Mouse (Mus musculus) myocyte (in vitro differentiated cells): ENCODE results near the gene Cntfr. TPM values are rescaled to one million over a fixed set of nuclear protein-coding genes. Genes with fewer than 3 reads are reported as not detected.
A peak's percentile ranks its signal among the peaks of the same experiment; 100 is the strongest.

ENCODE experiments used
- H3K27me3 ChIP-seq: one replicate; pipeline ENCODE4 v1.6.1; 2011; ENCODE audit not compliant: control insufficient read depth, insufficient read depth, insufficient read length
- H3K36me3 ChIP-seq: one replicate; pipeline ENCODE4 v1.6.1; 2011; ENCODE audit not compliant: control insufficient read depth, insufficient read depth
- H3K4me2 ChIP-seq: one replicate; pipeline ENCODE4 v1.6.1; 2011; ENCODE audit warnings: low read depth, control low read depth
- H3K4me3 ChIP-seq: one replicate; pipeline ENCODE4 v1.5.1; 2011; ENCODE audit warnings: mild to moderate bottlenecking, control low read depth, moderate library complexity
- H3K79me2 ChIP-seq: one replicate; pipeline ENCODE4 v1.6.1; 2011; ENCODE audit not compliant: control insufficient read depth, insufficient read depth
- H3ac ChIP-seq: one replicate; pipeline ENCODE4 v1.6.1; 2011; ENCODE audit not compliant: control insufficient read depth, insufficient read length
- CEBPB ChIP-seq: IDR thresholded peaks from 2 replicates; pipeline ENCODE4 v1.6.1; 2011; ENCODE audit warnings: mild to moderate bottlenecking, moderate library complexity; ENCODE audit not compliant: poor library complexity, insufficient read depth, severe bottlenecking
- E2F4 ChIP-seq: IDR thresholded peaks from one replicate; pipeline ENCODE4 v1.6.1; 2011; ENCODE audit warnings: mild to moderate bottlenecking, control low read depth, moderate library complexity; ENCODE audit not compliant: insufficient read depth
- MAX ChIP-seq: IDR thresholded peaks from one replicate; pipeline ENCODE4 v1.6.1; 2011; ENCODE audit warnings: low read depth, mild to moderate bottlenecking, control low read depth
- MYOD1 ChIP-seq, 3 experiments: IDR thresholded peaks; one replicate each; pipeline ENCODE4 v1.6.1; 2011; ENCODE audit warnings: control low read depth in 2 of 3, low read depth in 2 of 3, mild to moderate bottlenecking in 2 of 3, moderate library complexity in 1 of 3; ENCODE audit not compliant: insufficient read length in 2 of 3, control insufficient read depth in 1 of 3
- MYOG ChIP-seq, 3 experiments: IDR thresholded peaks; one replicate each; pipeline ENCODE4 v1.6.1; 2011; ENCODE audit warnings: control low read depth in 2 of 3, low read depth in 2 of 3, mild to moderate bottlenecking in 2 of 3; ENCODE audit not compliant: insufficient read length in 2 of 3, control insufficient read depth in 1 of 3, insufficient read depth in 1 of 3
- POLR2A ChIP-seq: IDR thresholded peaks from one replicate; pipeline ENCODE4 v1.6.1; 2011; ENCODE audit warnings: low read depth, mild to moderate bottlenecking, control low read depth, moderate library complexity; ENCODE audit not compliant: insufficient read length
- POLR2AphosphoS2 ChIP-seq: IDR thresholded peaks from one replicate; pipeline ENCODE4 v1.6.1; 2011; ENCODE audit warnings: low read depth, control low read depth; ENCODE audit not compliant: insufficient read length
- REST ChIP-seq: IDR thresholded peaks from one replicate; pipeline ENCODE4 v1.6.1; 2011; ENCODE audit warnings: mild to moderate bottlenecking, control low read depth, moderate library complexity; ENCODE audit not compliant: insufficient read depth, insufficient read length
- SRF ChIP-seq: IDR thresholded peaks from one replicate; pipeline ENCODE4 v1.6.1; 2011; ENCODE audit warnings: low read depth; ENCODE audit not compliant: control insufficient read depth, insufficient read length
- TCF12 ChIP-seq: IDR thresholded peaks from one replicate; pipeline ENCODE4 v1.6.1; 2011; ENCODE audit warnings: mild to moderate bottlenecking, control low read depth; ENCODE audit not compliant: poor library complexity, insufficient read depth, severe bottlenecking
- TCF3 ChIP-seq: IDR thresholded peaks from one replicate; pipeline ENCODE4 v1.6.1; 2011; ENCODE audit warnings: low read depth, control low read depth; ENCODE audit not compliant: insufficient read length
- USF1 ChIP-seq: IDR thresholded peaks from one replicate; pipeline ENCODE4 v1.6.1; 2011; ENCODE audit warnings: low read depth, mild to moderate bottlenecking, control low read depth, moderate library complexity
- polyA plus RNA-seq: library from polyadenylated mRNA; unstranded; fragments of >200 nt; fragmentation: generic; extraction: Trizol; gene quantifications from one replicate; pipeline ENCODE4 v1.2.1, GENCODE M21; 2012; ENCODE audit warnings: missing spikeins

Gene Cntfr
- polyA plus RNA-seq, 1 experiment, result 0.06 TPM

- peak within 1 kb of the TSS; percentile 51 for H3K4me3 ChIP-seq
- peaks cover 31% of the 10 kb centered on the region for H3K27me3 ChIP-seq
- H3ac ChIP-seq, result peak within 1 kb of the TSS; percentile 28
- H3K79me2 ChIP-seq, result peaks cover 6% of the 10 kb centered on the region
- H3K36me3 ChIP-seq, result peaks cover 5% of the 10 kb centered on the region
- TF ChIP-seq USF1 (no peak), POLR2A (peak; percentile 90), E2F4 (no peak), CEBPB (no peak), POLR2AphosphoS2 (peak; percentile 86)
- peak within 1 kb of the TSS; percentile 82 for H3K4me2 ChIP-seq
Observed at GRCm38 (mm10) chr4:41722918-41723351, 26.0 kb upstream of the Cntfr start, which contains the start of gene Dctn3. TSS of gene Dctn3 (minus strand) at chr4:41723170.

GRCm38 (mm10) chr4:41716834-41717233 is 19.9 kb upstream of the Cntfr start:
- peaks cover 8% of the 10 kb centered on the region for H3K79me2 ChIP-seq
- no peak for TF ChIP-seq SRF
- no peak overlapping the region for H3K4me3 ChIP-seq
- no peak overlapping the region for H3ac ChIP-seq
- no peak overlapping the region for H3K4me2 ChIP-seq
- no peaks in the 10 kb centered on the region for H3K27me3 ChIP-seq
- H3K36me3 ChIP-seq, result peaks cover 5% of the 10 kb centered on the region

- no peak overlapping the region for H3K4me2 ChIP-seq
- no peak overlapping the region for H3ac ChIP-seq
- H3K79me2 ChIP-seq, result peaks cover 8% of the 10 kb centered on the region
- peaks cover 5% of the 10 kb centered on the region for H3K36me3 ChIP-seq
- no peaks in the 10 kb centered on the region for H3K27me3 ChIP-seq
- no peak for TF ChIP-seq E2F4
- TF ChIP-seq POLR2A, result no peak
- no peak overlapping the region for H3K4me3 ChIP-seq
Observed at GRCm38 (mm10) chr4:41715596-41715995, 18.7 kb upstream of the Cntfr start.

GRCm38 (mm10) chr4:41715082-41715481 is 18.2 kb upstream of the Cntfr start:
- no peak overlapping the region for H3ac ChIP-seq
- H3K4me2 ChIP-seq, result no peak overlapping the region
- H3K36me3 ChIP-seq, result peaks cover 5% of the 10 kb centered on the region
- no peaks in the 10 kb centered on the region for H3K27me3 ChIP-seq
- peaks cover 8% of the 10 kb centered on the region for H3K79me2 ChIP-seq
- TF ChIP-seq POLR2AphosphoS2, result no peak
- TF ChIP-seq MYOD1 (IDR thresholded peaks at IDR 0.05; ENCODE audit: control insufficient read depth in 1 of 3, insufficient read length in 2 of 3, low read depth in 2 of 3), result no peak
- TF ChIP-seq REST, result no peak
- TF ChIP-seq TCF12, result no peak
- TF ChIP-seq USF1, result no peak
- no peak for TF ChIP-seq E2F4
- TF ChIP-seq MYOG (IDR thresholded peaks at IDR 0.05; ENCODE audit: control insufficient read depth in 1 of 3, insufficient read depth in 1 of 3, insufficient read length in 2 of 3, low read depth in 2 of 3), result no peak
- TF ChIP-seq CEBPB, result no peak
- TF ChIP-seq POLR2A, result no peak
- TF ChIP-seq MAX, result no peak
- TF ChIP-seq SRF, result no peak
- TF ChIP-seq TCF3, result no peak
- H3K4me3 ChIP-seq, result no peak overlapping the region

- Histone ChIP-seq H3K4me2 (peak overlapping the region; percentile 98), H3K4me3 (peak overlapping the region; percentile 91), H3K27me3 (no peaks in the 10 kb centered on the region), H3K36me3 (peaks cover 3% of the 10 kb centered on the region), H3K79me2 (peaks cover 8% of the 10 kb centered on the region), H3ac (no peak overlapping the region)
- TF ChIP-seq POLR2AphosphoS2 (peak; percentile 51), USF1 (no peak)
Observed at GRCm38 (mm10) chr4:41714276-41714675, 17.4 kb upstream of the Cntfr start.

GRCm38 (mm10) chr4:41713197-41714067 is 16.5 kb upstream of the Cntfr start, which contains the start of gene Rpp25l:
TSS of gene Rpp25l (minus strand) at chr4:41713534.
- Histone ChIP-seq H3K4me2 (peak within 1 kb of the TSS; percentile 98), H3K36me3 (no peaks in the 10 kb centered on the region), H3K4me3 (peak within 1 kb of the TSS; percentile 91), H3K27me3 (no peaks in the 10 kb centered on the region), H3ac (peak within 1 kb of the TSS; percentile 14), H3K79me2 (peaks cover 8% of the 10 kb centered on the region)
- TF ChIP-seq SRF (no peak), POLR2A (peak; percentile 84), MAX (no peak), CEBPB (no peak), POLR2AphosphoS2 (peak; percentile 82)
